Mouse (Mus musculus) liver, embryonic 14.5 days (tissue): Measurements from ENCODE around the gene Rasa4.

Source experiments
- CTCF ChIP-seq: IDR thresholded peaks from 2 replicates; pipeline ENCODE4 v1.5.1; 2016; ENCODE audit warnings: antibody characterized with exemption, low read depth, control low read depth
- EP300 ChIP-seq: IDR thresholded peaks from 2 replicates; pipeline ENCODE4 v1.6.1; 2016; ENCODE audit warnings: antibody characterized with exemption, low read depth

- TF ChIP-seq EP300 (no peak), CTCF (no peak)
Measured at GRCm38 (mm10) chr5:136076284-136076683, 7.4 kb upstream of the Rasa4 start.
